Mouse (Mus musculus) layer of hippocampus, adult 11-12 months (tissue): Measurements from ENCODE around the gene Serpinb9.
"Not testable (repeated sequence)": the region's sequence is repeated elsewhere in the genome, so short reads cannot be mapped to it uniquely, and the experiment has no call there.

Experiments used
- DNase-seq: peaks from one replicate; pipeline ENCODE4 v3.0.0; 2022; ENCODE audit warnings: low spot score

Serpinb9 gene

DNA sequence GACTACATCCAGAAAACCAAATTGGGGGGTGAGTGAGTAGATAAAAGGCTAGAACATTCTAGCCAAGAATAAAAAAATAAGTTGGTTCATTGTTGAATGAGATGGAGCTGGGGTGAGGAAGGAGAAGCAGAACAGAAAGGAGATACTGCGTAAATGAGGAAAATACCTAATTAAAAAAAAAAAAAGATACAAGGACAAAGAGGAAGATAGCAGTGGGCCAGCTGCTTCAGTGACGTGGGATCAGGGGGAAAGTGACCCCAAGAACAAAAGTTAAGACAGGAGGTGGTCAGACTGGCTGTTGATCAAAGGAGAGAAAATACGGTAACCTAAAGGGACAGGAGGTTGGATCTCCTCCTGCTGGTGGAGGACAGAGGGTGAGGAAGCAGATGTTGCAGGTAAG lies at the start of gene Serpinb9:
Gene Serpinb9 (plus strand): TSS at position 301 of the 400 bp plus-strand sequence.
- no peak for DNase-seq

GRCm38 (mm10) chr13:32956537-32956936 lies 46.5 kb upstream of the Serpinb9 start:
- no peak for DNase-seq

GRCm38 (mm10) chr13:32957917-32958316 lies 45.1 kb upstream of the Serpinb9 start:
- no peak for DNase-seq

- DNase-seq: not testable (repeated sequence)
These were observed 44.5 kb upstream of the Serpinb9 start for GRCm38 (mm10) chr13:32958521-32958920.

DNA sequence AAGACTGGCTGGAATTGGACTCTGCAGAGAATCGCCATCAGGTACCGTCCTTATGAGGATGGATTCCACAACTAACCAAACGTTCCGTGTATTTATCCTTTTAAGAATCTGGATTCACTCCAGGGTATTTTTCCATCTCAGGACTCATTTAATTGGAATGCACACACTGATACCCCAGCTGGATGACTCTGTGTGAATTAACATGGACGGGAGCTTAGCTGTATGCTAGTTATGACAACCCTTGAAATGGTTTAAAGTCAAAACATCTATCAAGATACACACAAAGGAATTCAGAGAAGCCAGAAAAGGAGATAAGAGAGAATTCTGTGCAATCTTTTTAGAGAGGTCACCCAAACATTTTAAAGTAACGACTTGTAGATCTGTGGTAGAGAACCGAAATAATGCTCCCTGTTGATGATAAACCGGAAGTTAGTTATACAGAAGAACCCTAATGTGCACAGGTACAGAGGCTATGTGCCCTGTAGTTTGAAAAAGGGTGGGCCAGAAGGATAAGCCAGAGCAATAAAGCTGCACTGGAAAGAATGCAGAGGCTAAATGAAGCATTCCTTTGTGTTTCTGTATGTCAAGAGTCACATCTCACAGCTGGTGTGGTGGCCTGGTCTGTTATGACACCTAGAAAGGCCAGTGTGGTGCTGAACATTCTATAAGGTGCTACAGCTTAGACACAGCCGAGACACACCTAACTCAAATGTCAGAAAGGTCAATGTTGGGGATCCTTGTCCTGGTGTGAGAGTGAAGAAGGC lies 38.9 kb upstream of the Serpinb9 start:
- no peak for DNase-seq

DNA sequence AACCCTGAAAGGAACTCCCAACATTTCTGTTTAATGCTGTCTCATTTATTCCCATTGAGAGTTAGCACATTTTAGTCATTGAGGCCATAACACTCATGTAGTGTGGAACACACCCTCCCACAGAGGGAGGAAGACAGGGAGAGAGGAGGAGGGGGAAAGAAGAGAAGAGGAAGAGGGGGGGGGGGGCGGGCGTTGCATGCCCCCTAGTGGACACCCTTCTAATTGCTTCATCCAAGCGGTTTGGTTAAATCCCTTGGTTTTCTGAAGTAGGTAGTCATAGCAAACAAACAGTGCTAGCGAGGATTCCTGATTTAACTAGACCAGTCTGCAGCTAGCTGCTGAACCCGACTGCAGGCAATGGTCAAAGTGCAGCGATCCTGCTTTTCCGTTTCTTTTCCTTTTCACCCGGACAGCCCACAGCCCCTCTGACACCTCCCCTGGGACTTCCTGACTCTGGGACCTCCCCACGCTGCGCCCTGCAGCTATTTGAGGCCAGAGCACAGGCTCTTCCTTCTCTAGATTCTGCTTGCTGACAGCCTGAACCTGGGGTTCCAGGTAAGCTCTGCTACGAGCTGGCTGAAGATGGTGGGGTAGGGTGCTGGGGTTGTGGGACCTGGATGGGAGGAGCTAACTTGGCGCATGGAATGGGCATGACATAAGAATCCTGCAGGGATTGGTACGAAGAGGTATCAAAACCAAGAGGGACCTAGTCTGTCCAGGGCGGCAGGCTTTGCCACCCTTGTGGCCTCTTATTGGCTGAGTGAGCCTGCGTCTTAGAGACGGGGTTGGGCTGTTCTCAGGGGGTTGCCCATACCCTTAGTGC lies 37.9 kb upstream of the Serpinb9 start, which contains the start of gene Serpinb6b:
Gene Serpinb6b (plus strand): TSS at position 221 of the 823 bp plus-strand sequence.
- DNase-seq: peak; percentile 4

DNA sequence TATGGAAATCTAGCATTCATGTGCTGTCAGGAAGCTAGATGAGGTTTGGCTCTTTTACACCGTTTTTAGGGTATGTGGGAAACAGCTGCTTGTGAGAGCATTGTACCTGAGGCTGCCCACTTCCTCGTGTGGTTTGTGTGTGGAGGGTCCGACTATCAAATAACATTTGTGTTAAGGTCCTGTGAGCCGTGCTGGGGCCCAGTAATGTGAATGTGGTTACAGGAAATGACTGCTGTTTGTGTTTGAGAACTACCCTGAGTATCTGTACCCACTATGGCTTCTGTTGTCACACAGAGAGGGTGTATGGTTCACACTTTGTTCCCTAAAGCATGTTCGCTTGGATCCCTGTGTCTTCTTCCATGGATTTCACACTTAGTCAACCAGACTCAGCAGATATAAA lies 36.9 kb upstream of the Serpinb9 start:
- no peak for DNase-seq

DNA sequence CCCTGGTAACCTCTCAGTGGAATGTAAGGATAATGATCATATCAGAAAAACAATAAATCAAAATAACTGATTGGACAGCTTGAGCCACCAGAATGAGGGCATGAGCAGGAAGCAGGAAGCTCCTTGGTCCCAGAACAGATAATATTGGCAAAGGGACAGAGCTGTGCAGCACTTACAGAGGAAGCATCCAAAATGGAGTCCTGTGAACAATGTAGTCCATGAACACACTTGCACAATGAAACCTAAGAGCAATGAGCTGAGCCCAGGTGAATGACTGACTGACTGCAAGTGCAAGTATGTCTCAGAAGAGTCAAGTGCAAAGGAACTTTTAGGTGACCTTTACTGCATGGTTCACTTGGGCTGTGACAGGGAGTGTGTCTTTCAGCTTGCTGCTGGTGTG lies 35.8 kb upstream of the Serpinb9 start:
- DNase-seq: no peak

DNA sequence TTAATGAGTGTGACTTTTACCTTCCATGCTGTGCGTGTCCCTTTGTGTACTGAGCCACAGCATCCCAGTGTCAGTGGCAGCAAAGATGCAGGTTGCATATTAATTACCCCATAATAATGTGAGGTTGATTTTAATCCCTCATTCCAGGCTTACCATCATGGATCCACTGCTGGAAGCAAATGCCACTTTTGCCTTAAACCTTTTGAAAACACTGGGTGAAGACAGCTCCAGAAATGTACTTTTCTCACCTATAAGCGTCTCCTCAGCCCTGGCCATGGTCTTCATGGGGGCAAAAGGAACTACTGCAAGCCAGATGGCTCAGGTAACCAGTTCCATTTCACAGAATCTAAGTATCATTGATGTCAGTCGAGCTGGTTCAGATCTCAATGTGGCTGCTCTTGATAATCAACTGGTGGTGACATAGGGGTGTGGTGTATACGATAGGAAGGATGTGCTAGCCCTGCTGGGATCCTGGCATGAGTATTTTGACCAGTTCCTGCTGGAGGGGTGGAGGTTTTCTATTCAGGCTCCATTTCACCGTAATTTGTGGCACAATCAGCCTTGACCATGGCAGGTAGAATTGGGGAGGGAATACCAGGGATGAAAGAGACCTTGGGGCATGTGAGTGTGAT lies 34.6 kb upstream of the Serpinb9 start:
- DNase-seq: no peak

DNA sequence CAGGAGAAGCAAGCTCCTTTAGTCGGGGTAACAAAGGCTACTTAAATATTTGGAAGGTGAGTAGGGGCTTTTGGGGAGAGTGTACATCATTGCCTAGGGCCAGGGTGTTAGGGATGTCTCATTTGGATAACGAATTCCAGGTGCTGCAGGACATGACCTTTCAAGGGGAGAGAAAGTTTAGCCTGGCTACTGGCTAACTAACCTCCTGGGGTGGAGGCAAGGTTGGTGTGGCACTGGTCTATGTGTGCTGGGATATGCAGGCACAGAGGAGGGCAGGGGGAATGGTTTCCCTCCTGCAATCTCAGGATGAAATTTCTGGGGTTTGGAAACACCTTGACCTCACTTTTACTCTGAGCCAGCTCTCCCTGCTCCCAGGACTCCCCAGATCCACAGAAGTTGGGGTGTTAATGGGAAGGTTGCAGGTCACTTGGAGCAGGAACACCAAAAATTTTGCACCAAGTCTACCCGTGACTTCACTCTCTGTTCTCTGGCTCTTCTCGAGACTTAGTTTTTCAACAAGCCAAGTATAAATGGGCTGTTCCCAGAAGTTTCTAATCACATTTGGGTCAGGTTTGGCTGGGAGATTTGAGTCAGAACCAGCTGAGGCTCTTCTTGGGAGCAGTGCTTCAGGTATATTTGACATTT lies 33.9 kb upstream of the Serpinb9 start:
- no peak for DNase-seq

GRCm38 (mm10) chr13:32969641-32970040 lies 33.4 kb upstream of the Serpinb9 start:
- no peak for DNase-seq

DNA sequence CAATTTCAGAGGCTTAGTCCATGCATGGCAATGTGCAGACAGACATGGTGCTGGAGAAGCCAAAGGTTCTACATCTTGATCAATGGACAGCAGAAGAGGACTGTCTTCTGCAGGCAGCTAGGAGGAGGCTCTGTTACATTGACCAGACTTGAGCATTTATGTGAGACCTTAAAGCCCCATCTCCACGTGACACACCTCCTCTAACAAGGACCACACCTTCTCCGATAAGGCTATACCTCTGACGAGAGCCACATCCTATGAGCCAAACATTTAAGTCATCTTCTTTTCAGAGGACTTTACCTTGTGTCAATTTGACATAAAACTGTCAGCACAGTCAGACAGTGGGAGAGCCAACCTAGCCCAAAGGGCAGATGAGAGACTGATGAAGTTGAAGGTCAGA lies 32.3 kb upstream of the Serpinb9 start:
- DNase-seq: no peak

DNA sequence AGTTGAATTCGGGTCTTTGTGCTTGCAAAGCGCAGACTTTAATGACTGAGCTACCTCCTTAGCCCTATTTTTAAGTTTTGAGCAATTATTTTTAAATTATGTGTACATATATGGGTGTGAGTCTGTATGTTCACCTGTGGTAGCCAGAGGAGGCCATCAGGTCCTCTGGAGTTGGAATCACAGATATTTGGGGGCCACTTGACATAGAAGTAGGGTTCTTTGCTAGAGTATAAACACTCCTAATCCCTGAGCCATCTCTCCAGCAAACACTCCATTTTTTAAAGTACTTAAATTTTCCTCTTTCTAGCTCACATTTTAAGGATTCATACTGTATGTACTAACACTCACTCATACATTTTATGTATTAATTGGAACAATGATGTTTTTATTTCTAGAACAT lies 28.8 kb upstream of the Serpinb9 start:
- DNase-seq: no peak

- DNase-seq: no peak
These were observed 28.1 kb upstream of the Serpinb9 start for GRCm38 (mm10) chr13:32974889-32975460.

DNA sequence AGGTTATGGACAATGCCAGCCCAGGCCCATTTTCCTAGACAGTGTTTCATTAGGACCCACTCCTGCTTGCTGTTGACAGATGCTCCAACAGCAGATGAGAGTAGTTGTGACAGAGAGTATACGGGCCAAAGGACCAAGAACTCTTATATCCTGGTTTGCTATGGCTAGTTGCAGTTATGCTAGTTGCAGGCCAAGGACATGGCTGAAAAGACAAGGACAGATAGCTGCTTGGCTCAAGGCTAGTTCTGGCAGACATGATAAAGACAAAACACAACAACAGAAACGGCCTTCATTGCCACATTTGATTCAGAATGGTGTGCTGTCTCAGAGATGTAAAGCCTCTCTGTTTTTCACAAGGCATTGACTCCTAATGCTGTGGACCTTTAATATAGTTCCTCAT lies 27.3 kb upstream of the Serpinb9 start:
- no peak for DNase-seq

DNA sequence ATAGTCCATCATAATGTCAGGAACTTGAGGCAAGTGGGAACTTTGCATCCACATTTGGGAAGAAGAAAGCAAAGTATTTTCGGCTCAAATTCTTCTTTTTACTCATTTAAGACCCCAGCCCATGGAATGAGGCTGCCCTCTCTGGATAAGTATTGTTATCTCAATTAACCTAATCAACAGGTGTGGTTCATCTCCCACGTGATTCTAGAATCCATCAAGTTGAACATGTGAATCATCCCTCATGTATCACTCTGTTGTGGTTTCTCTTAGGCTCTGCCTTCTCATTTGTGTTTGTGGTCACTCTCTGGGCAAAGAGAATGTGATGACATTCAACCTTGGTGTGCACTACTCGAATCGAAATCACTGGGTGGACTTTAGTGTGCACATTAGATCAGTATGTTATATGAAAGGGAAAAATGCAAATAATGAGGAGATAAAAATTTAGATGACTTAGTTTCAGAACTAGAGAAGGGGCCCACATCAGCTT lies 20.5 kb upstream of the Serpinb9 start:
- no peak for DNase-seq

DNA sequence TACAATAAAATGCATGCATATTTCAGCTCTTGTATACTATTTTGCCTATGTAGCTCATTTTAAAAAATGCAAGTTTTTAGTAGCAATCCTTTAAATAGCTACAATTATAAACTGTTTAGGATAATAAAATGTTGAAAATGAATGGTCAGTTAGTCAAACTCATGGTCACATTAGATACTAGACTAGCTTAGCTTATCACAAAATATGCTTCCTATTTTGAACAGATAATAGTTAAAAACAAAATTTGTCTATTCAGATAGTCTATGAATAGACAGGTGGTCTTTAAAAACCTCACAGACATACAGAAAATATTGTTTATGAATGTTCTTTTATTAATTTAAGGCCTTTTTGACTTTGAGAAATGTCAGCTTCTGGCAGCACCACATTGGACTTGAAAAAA lies 16.8 kb upstream of the Serpinb9 start:
- DNase-seq: no peak

- DNase-seq: no peak
These were observed 9.7 kb upstream of the Serpinb9 start for GRCm38 (mm10) chr13:32993152-32993893.

GRCm38 (mm10) chr13:32993894-32994242 lies 9.2 kb upstream of the Serpinb9 start:
- no peak for DNase-seq

- no peak for DNase-seq
These were observed 8.0 kb upstream of the Serpinb9 start for GRCm38 (mm10) chr13:32995051-32995450.

GRCm38 (mm10) chr13:33001341-33001740 lies 1.7 kb upstream of the Serpinb9 start:
- DNase-seq: no peak
